Mouse (Mus musculus) midbrain, embryonic 10.5 days (tissue): Measurements from ENCODE around the gene Narf. TPM values are rescaled to one million over a fixed set of nuclear protein-coding genes. Genes with fewer than 3 reads are reported as not detected.

Source experiments
- polyA plus RNA-seq: library from polyadenylated mRNA; unstranded; fragments of >200 nt; fragmentation: Nextera tagmentation; extraction: Ambion mirVana; gene quantifications from 2 replicates; pipeline ENCODE4 v1.2.1, GENCODE M21; 2016

Narf gene
- polyA plus RNA-seq, 1 experiment from 2014 or later: 59.3 TPM

Other genes with a start within 250 kb of the Narf start
- 120 and 136 TPM in 2 replicates for gene Csnk1d, start 245.9 kb upstream of the Narf start, polyA plus RNA-seq
- gene Cd7, start 197.8 kb upstream of the Narf start, polyA plus RNA-seq: not detected in 2 replicates
- not detected in 2 replicates for gene Sectm1b, start 173.7 kb upstream of the Narf start, polyA plus RNA-seq
- gene Sectm1a, start 156.0 kb upstream of the Narf start, polyA plus RNA-seq: not detected in 2 replicates
- not detected in 2 replicates for gene Tex19.2, start 118.6 kb upstream of the Narf start, polyA plus RNA-seq
- 0.06 TPM in 1 of 2 replicates, not detected in the other for gene Tex19.1, start 91.1 kb upstream of the Narf start, polyA plus RNA-seq
- gene Uts2r, start 77.0 kb upstream of the Narf start, polyA plus RNA-seq: 0.06 TPM in 1 of 2 replicates, not detected in the other
- gene Hexdc, start 32.8 kb upstream of the Narf start, polyA plus RNA-seq: 5.1 and 6.6 TPM in 2 replicates
- 23.8 and 25.9 TPM in 2 replicates for gene Ogfod3, start 32.5 kb upstream of the Narf start, polyA plus RNA-seq
- 35.2 and 39.0 TPM in 2 replicates for gene Cybc1, start 7.9 kb upstream of the Narf start, polyA plus RNA-seq
- 8.8 TPM in 2 replicates for gene Foxk2, start 22.7 kb downstream of the Narf start, polyA plus RNA-seq
- 100 and 103 TPM in 2 replicates for gene Wdr45b, start 117.2 kb downstream of the Narf start, polyA plus RNA-seq
- gene Rab40b, start 151.0 kb downstream of the Narf start, polyA plus RNA-seq: 1.3 and 2.0 TPM in 2 replicates
- 7.0 and 8.8 TPM in 2 replicates for gene Fn3krp, start 184.1 kb downstream of the Narf start, polyA plus RNA-seq
- 0.94 and 1.3 TPM in 2 replicates for gene Fn3k, start 197.7 kb downstream of the Narf start, polyA plus RNA-seq
- gene Tbcd, start 214.7 kb downstream of the Narf start, polyA plus RNA-seq: 54.2 and 61.9 TPM in 2 replicates